Mouse (Mus musculus) activated CD4-positive, CD25-positive, alpha-beta regulatory T cell, adult 4 months (primary cell): ENCODE results near the gene Lsm2. TPM values are rescaled to one million over a fixed set of nuclear protein-coding genes. Genes with fewer than 3 reads are reported as not detected.
"Not testable (repeated sequence)": the region's sequence is repeated elsewhere in the genome, so short reads cannot be mapped to it uniquely, and the experiment has no call there.

Experiments used
- ATAC-seq: one replicate; pipeline ENCODE4 v1.8.0; 2017
- polyA plus RNA-seq, 2 experiments: library from polyadenylated mRNA; unstranded; fragments of 100-300 nt; shearing (Covaris generic); gene quantifications; one replicate each; pipeline ENCODE4 v1.2.1; 2017

The Lsm2 gene
- polyA plus RNA-seq, 2 experiments from 2014 or later, result 45.5 to 61.3 TPM

DNA sequence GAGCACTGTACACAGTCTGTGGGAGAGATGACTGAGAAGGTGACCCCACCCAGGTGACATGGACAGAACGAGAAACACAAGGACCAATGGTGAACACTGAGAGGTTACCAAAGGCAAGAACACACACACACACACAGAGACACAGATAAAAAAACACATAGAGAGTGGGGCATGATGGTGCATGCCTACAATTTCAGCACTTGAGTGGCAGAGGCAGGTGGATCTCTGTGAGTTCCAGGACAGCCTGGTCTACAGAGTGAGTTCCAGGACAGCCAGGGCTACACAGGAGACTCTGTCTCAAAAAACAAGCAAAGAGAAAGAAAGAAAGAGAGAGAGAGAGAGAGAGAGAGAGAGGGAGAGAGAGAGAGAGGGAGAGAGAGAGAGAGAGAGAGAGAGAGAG is 52.0 kb downstream of the Lsm2 start:
- ATAC-seq, result not testable (repeated sequence)

DNA sequence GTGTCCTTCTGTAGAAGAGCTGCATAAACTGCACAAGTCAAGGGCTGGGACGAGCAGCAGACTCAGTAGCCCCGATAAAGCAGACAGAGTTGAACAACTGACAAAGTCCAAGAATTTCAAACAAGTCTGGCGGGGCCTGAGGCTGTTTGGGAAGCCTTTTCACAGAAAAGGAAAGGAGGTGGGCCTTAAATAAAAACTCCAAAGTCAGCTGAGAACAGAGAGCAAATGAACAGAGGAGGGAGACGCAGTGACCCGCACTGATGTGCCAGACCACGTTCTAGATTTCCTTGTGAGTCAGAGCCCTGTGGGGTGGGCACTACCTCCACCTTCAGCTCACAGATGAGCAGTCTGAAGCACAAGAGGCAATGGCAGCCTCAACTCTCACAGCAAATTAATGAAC is 53.2 kb downstream of the Lsm2 start:
- no peak for ATAC-seq

Other genes starting within 250 kb of the Lsm2 start
- not detected for gene C4b, start 238.0 kb upstream of the Lsm2 start, polyA plus RNA-seq
- gene Cyp21a1, start 177.3 kb upstream of the Lsm2 start, polyA plus RNA-seq, result not detected
- 10 to 100 TPM; 37.3 to 51.6 TPM for gene Stk19, start 144.9 kb upstream of the Lsm2 start, polyA plus RNA-seq
- gene Dxo, start 144.8 kb upstream of the Lsm2 start, polyA plus RNA-seq, result 10 to 100 TPM; 19.8 to 28.0 TPM
- gene Skiv2l, start 131.7 kb upstream of the Lsm2 start, polyA plus RNA-seq, result 10 to 100 TPM; 26.0 to 38.5 TPM
- gene Nelfe, start 131.5 kb upstream of the Lsm2 start, polyA plus RNA-seq, result 10 to 100 TPM; 45.4 to 53.4 TPM
- gene Cfb, start 119.3 kb upstream of the Lsm2 start, polyA plus RNA-seq, result under 1 TPM; 0.79 to 0.83 TPM
- gene Zbtb12, start 102.4 kb upstream of the Lsm2 start, polyA plus RNA-seq, result not detected
- not detected for gene Gm20547, start 99.8 kb upstream of the Lsm2 start, polyA plus RNA-seq
- under 1 TPM in 1 of 2 experiments, not detected in 1; 0.73 TPM for gene C2, start 83.6 kb upstream of the Lsm2 start, polyA plus RNA-seq
- 10 to 100 TPM; 32.8 to 37.0 TPM for gene Ehmt2, start 83.4 kb upstream of the Lsm2 start, polyA plus RNA-seq
- not detected for gene Slc44a4, start 67.4 kb upstream of the Lsm2 start, polyA plus RNA-seq
- gene Neu1, start 50.6 kb upstream of the Lsm2 start, polyA plus RNA-seq, result 10 to 100 TPM; 18.6 to 19.9 TPM
- 1 to 10 TPM in 1 of 2 experiments, not detected in 1; 7.0 TPM for gene Hspa1b, start 22.6 kb upstream of the Lsm2 start, polyA plus RNA-seq
- not detected for gene Gm20481, start 11.9 kb upstream of the Lsm2 start, polyA plus RNA-seq
- gene Hspa1a, start 9.7 kb upstream of the Lsm2 start, polyA plus RNA-seq, result 1 to 10 TPM in 1 of 2 experiments, under 1 TPM in 1; 0.17 to 5.1 TPM
- gene Hspa1l, start 9.2 kb upstream of the Lsm2 start, polyA plus RNA-seq, result under 1 TPM in 1 of 2 experiments, not detected in 1; 0.46 TPM
- 10 to 100 TPM; 28.5 to 29.1 TPM for gene Vars, start 19.1 kb downstream of the Lsm2 start, polyA plus RNA-seq
- gene Vwa7, start 34.7 kb downstream of the Lsm2 start, polyA plus RNA-seq, result under 1 TPM; 0.11 to 0.12 TPM
- gene Sapcd1, start 46.2 kb downstream of the Lsm2 start, polyA plus RNA-seq, result 1 to 10 TPM; 1.8 to 2.1 TPM
- 1 to 10 TPM; 1.3 to 1.6 TPM for gene Msh5, start 64.9 kb downstream of the Lsm2 start, polyA plus RNA-seq
- 100 to 1,000 TPM; 464 to 670 TPM for gene Clic1, start 68.1 kb downstream of the Lsm2 start, polyA plus RNA-seq
- 1 to 10 TPM in 1 of 2 experiments, under 1 TPM in 1; 0.36 to 1.8 TPM for gene Ddah2, start 77.2 kb downstream of the Lsm2 start, polyA plus RNA-seq
- gene Ly6g6c, start 83.5 kb downstream of the Lsm2 start, polyA plus RNA-seq, result not detected
- gene Mpig6b, start 84.3 kb downstream of the Lsm2 start, polyA plus RNA-seq, result not detected
- not detected for gene Ly6g6e, start 95.0 kb downstream of the Lsm2 start, polyA plus RNA-seq
- gene Ly6g6d, start 96.2 kb downstream of the Lsm2 start, polyA plus RNA-seq, result not detected
- under 1 TPM in 1 of 2 experiments, not detected in 1; 0.29 TPM for gene Ly6g6f, start 103.7 kb downstream of the Lsm2 start, polyA plus RNA-seq
- 10 to 100 TPM; 18.7 to 20.6 TPM for gene Abhd16a, start 107.4 kb downstream of the Lsm2 start, polyA plus RNA-seq
- gene Ly6g5c, start 126.4 kb downstream of the Lsm2 start, polyA plus RNA-seq, result not detected
- 1 to 10 TPM; 1.9 to 2.4 TPM for gene Ly6g5b, start 133.6 kb downstream of the Lsm2 start, polyA plus RNA-seq
- 10 to 100 TPM; 60.4 to 70.2 TPM for gene Gpank1, start 139.6 kb downstream of the Lsm2 start, polyA plus RNA-seq
- gene Csnk2b, start 140.2 kb downstream of the Lsm2 start, polyA plus RNA-seq, result 100 to 1,000 TPM; 274 to 355 TPM
- gene D17H6S53E, start 144.5 kb downstream of the Lsm2 start, polyA plus RNA-seq, result 10 to 100 TPM; 22.6 to 26.3 TPM
- not detected for gene Apom, start 150.2 kb downstream of the Lsm2 start, polyA plus RNA-seq
- gene Bag6, start 153.3 kb downstream of the Lsm2 start, polyA plus RNA-seq, result 10 to 100 TPM; 26.2 to 34.1 TPM
- 10 to 100 TPM; 38.8 to 78.9 TPM for gene Prrc2a, start 183.0 kb downstream of the Lsm2 start, polyA plus RNA-seq
- 1 to 10 TPM in 1 of 2 experiments, under 1 TPM in 1; 0.91 to 1.9 TPM for gene Aif1, start 194.2 kb downstream of the Lsm2 start, polyA plus RNA-seq
- 10 to 100 TPM in 1 of 2 experiments, 1 to 10 TPM in 1; 5.4 to 13.4 TPM for gene Lst1, start 206.6 kb downstream of the Lsm2 start, polyA plus RNA-seq
- 100 to 1,000 TPM; 134 to 383 TPM for gene Ltb, start 212.6 kb downstream of the Lsm2 start, polyA plus RNA-seq
- 10 to 100 TPM; 21.5 to 21.6 TPM for gene Tnf, start 220.1 kb downstream of the Lsm2 start, polyA plus RNA-seq
- gene Lta, start 223.5 kb downstream of the Lsm2 start, polyA plus RNA-seq, result 10 to 100 TPM; 70.5 to 90.5 TPM
- gene Gm16181, start 239.0 kb downstream of the Lsm2 start, polyA plus RNA-seq, result 1 to 10 TPM in 1 of 2 experiments, not detected in 1; 1.8 TPM